Mouse (Mus musculus) bone marrow macrophage, adult 2 months (primary cell): ENCODE data around the gene Gm10974.

ENCODE experiments used
- CTCF ChIP-seq: IDR thresholded peaks from 2 replicates; pipeline ENCODE4 v1.5.1; 2012; ENCODE audit warnings: low read depth, mild to moderate bottlenecking, low read length, moderate library complexity
- POLR2A ChIP-seq: IDR thresholded peaks from 2 replicates; pipeline ENCODE4 v1.6.1; 2012; ENCODE audit warnings: mild to moderate bottlenecking, low read depth, low read length, borderline replicate concordance

GRCm38 (mm10) chr7:66375736-66376135 is 10.0 kb downstream of the Gm10974 start:
- TF ChIP-seq POLR2A (no peak), CTCF (no peak)
